Mouse (Mus musculus) thymus, postnatal 14 days (tissue): ENCODE measurements around the gene Vps41.

Experiments used
- DNase-seq: peaks from one replicate; pipeline ENCODE4 v3.0.0; 2021

Vps41 gene

GRCm38 (mm10) chr13:18717185-18717584 lies at the start of gene Vps41:
Vps41 (plus strand) TSS chr13:18717286.
- peak; percentile 84 for DNase-seq

DNA sequence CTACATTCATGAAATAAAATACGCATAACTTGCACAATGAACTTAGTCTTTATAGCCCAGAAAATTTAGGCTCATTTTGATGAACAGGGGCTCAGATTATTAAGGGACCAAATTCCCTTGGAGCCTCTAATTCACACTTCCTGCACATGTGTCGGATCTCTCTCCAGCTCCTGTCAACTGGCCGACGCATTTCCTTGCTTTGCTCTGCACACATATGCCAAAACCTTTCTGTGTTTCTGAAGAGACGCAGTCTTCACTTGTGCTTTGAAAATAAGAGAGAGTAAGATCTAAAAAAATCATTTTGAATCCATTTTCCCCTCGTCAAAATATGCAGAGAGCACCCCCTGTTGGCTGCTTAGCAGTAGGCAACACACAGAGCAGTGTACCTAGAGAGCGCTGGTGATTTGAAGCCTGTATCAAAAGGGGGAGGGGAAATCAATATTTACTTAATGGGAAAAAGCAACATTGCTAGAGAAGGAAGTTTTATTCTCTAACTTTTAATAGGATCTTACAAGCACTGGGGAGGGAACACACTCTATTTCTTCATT lies 18.5 kb upstream of the Vps41 start:
- no peak for DNase-seq

GRCm38 (mm10) chr13:18711685-18712084 lies 5.4 kb upstream of the Vps41 start:
- DNase-seq: no peak

DNA sequence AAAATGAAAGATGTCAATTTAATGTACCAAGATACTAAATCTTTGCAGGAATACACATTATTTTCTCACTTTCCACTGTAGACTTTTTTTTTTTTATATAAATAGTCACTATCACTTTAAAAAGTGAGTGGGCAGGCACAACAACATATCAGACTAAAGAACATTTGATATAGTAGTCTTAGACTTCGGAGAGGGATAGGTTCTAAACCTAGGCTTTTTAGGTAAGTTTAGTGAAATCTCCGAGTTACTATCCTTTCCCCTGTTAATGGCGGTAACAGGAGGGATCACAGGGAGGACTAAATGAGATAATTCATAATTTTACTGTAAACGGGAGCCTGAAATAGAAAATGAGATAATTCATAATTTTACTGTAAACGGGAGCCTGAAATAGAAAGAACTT lies 379 bp upstream of the Vps41 start:
- DNase-seq: no peak

DNA sequence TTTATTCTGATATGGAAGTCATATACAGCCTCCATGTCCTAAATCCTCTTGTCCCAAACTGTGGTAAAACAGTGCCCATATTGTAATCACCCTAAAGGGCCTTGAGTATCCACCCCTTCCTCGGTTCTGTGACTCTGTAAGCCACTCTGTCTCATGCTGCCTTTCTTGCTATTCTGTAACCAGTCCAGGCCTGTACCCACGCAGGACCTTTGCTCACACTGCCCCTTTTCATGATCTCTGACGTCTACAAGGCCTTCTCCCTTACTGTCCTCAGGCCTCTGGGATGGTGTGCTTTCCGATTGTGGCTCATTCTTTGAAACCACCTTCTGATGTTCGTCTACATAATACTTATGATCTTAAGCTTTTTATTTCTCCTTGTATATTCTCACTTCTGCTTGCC lies 1.4 kb downstream of the Vps41 start:
- no peak for DNase-seq

GRCm38 (mm10) chr13:18730666-18731065 lies 13.6 kb downstream of the Vps41 start:
- no peak for DNase-seq

DNA sequence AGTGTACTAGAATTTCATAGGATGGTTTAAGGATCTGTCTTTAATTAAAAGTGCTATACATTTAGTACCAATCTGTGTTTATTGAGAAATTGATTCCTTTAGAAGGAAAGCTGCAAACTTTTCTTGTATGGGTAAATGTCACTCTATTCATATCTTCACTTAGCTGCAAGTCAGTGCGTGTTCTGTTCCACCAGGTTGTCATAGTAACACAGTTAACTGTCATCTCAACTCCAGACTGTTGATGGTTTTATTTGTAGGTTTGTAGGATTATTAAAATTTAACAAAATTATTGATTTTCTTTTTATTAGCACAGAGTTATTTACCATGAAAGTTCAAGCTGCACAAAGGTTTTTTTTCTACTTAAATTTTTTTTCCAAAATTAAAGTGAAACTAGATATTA lies 19.5 kb downstream of the Vps41 start:
- no peak for DNase-seq

GRCm38 (mm10) chr13:18743575-18744265 lies 26.6 kb downstream of the Vps41 start:
- DNase-seq: no peak

DNA sequence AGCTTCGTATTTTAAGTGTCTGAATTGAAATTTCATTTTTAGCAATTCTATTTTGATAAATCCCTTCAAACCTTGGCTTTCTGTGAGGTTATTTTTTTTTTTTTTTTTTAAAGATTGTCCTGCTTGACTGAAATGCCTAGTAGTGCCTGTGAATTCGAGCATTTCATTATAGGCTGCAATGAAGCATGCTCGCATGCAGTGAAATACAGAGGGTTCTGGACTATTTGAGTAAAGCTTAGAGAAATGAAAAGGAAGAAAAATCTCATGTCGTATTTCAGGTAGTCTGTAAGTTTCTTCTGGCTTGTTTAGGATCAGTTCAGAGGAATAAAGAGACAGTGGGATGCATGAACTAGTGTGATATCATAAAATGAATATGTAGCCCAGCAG lies 27.2 kb downstream of the Vps41 start:
- DNase-seq: no peak

GRCm38 (mm10) chr13:18757958-18758357 lies 40.9 kb downstream of the Vps41 start:
- no peak for DNase-seq

GRCm38 (mm10) chr13:18759361-18760056 lies 42.4 kb downstream of the Vps41 start:
- no peak for DNase-seq

DNA sequence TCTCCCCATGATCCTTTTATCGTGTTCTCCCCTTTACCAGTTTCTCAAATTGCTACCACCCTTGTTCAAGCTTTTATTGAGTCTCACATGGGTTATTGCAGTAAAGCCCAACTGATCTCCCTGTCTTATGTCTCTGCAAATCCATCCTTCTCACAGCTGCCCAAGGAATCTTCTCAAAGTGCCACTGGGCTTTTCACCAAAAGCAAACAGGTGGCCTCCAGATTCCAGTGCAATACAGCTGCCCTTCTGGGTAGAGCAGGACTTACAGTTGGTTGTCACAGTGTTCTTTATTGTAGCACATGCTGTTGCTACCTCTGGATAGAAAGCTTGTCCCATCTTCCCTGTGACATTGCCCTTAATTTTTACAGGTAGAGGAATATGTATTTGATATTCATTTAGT lies 44.4 kb downstream of the Vps41 start:
- DNase-seq: no peak

- no peak for DNase-seq
These were observed 50.8 kb downstream of the Vps41 start for GRCm38 (mm10) chr13:18767893-18768292.

GRCm38 (mm10) chr13:18768495-18768894 lies 51.4 kb downstream of the Vps41 start:
- DNase-seq: no peak

DNA sequence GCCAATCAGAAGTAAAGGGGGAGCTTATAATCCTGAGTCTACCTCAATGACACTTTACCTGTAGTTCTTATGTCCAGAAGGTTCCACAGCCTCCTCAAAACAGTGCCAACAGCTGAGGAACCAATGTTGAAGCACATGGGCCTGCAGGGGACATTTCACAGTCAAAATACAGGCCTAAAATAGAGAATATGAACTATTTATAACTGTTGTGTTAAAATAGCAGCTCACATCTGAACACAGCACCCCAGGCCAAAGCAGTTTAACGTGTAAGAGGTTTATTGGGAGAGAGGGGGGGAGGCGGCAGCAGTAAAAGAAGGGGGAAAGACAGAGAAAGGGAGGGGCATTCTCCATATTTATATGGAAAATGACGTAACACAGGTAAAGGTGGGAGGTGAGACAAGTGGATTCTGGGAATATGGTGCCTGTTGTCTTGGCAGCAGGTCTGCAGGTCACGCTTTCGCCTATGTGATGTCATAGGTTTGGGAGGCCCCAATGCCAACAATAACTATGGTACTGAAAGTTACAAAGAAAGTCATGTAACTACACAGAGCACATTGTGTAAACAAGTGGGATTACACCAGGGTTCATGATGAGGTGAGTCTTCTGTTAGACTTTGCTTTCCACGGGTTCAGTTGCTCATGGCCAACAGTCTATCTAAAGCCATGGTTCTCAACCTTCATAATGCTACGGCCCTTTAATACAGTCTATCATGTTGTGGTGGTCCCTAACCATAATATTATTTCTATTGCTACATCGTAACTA lies 56.5 kb downstream of the Vps41 start:
- DNase-seq: no peak

DNA sequence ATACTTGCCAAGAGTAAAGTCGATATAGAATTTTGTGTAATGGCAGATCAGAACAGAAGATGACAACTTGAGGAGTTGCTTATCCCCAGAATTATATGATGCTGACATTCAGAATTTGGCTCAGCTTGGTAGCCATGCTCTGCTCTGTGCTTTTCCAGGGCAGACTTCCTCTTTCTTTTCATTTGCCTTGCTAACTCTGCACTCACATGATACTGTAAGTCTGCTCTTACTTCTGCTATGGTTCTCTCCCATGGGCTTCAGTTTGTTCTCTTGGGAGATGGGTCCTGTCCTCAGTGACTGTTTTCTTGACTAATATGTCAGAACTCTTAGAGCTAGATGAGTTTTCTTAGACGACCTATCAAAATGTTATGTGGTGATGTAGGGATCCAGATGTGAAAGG lies 64.2 kb downstream of the Vps41 start:
- DNase-seq: no peak

- no peak for DNase-seq
These were observed 68.6 kb downstream of the Vps41 start for GRCm38 (mm10) chr13:18785702-18786101.

- no peak for DNase-seq
These were observed 71.0 kb downstream of the Vps41 start for GRCm38 (mm10) chr13:18788040-18788439.

DNA sequence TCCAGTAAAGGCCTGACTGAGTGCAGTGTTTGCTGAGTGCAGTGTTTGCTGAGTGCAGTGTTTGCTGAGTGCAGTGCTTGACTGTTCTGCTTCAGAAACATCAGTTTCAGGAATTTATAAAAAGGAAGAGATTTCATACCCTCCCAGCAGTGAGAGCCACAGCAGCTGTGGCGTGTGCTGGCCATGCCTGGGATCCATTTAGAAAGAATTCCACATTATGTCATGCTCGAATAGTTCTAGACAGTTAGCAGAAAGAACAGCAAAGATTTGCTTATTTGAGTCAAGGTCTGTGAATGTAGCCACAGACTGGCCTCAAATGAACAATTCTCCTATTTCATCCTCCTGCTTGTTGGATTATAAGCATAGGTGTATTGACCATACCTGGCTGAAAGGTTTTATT lies 71.6 kb downstream of the Vps41 start:
- DNase-seq: no peak

DNA sequence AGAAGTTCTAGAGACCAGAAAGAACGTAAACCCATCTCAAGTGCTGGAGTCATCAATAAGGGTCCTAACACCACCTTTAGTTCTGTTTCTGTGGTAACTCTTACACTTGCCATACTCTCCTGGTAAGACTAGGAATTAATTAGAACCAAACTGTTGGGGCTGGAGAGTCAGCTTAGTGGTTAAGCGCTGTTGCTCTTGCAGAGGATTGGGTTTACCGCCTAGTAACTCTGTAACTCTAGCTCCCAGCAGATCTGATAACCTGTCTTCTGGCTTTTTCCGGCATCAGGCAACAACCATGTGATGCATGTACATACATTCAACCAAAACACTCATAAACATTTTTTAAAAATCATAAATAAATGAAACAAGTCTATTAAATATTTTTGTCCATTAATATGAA lies 72.6 kb downstream of the Vps41 start:
- no peak for DNase-seq

DNA sequence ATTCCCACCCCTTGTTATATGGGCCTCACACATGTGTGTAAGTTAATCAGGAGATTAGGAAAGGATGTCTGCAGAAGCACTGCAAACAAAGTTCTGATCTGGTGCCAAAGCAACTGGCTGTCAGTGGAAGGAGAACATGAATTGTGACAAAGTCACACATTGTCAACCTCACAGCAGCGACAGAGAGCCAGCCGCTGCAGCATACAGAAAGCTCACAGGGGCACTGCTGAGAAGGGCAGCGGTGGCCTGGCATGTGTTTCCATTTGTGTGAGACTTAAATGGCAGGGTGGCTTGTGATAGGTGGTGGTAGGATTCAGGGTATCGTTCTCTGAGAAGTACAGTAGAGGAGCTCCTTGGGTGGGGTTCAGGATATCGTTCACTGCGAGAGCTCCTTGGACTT lies 73.0 kb downstream of the Vps41 start:
- DNase-seq: no peak

- DNase-seq: no peak
These were observed 74.2 kb downstream of the Vps41 start for GRCm38 (mm10) chr13:18791314-18791713.

DNA sequence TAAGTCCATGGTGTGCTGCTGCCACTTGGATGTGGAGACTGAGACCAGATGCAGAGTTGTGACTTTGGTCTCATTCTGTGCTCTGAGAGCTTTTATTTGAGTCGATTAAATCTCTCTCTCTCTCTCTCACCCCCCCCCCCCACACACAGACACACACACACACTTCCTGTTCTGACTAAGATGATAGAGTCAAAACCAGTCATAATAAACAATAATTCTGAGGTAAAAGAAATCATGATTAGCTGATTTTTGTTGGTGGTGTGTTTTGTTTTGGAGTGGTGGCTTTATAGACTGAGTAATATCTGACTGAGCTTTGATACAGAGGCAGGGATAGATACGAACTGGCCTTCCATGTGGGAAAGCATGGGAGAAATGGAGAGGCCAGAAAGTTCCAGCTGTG lies 74.6 kb downstream of the Vps41 start:
- no peak for DNase-seq

GRCm38 (mm10) chr13:18794454-18794853 lies 77.4 kb downstream of the Vps41 start:
- no peak for DNase-seq
